In genomic region chr8:73029787-73030186, GRCm38 (mm10) we compare ENCODE assay signal across 31 mouse cellular contexts.
"Had no signal": no experiment of that assay in that cellular context is flagged by ENCODE, and none has a peak within 500 bp of the region (broad histone marks: within the 10 kb centered on the region; RNA-seq: fewer than 3 reads in every experiment).

No protein-coding gene starts in this region.

- H3K27ac ChIP-seq: limb, embryonic 12.5 days; limb, embryonic 13.5 days; limb, embryonic 15.5 days; liver, embryonic 12.5 days; liver, embryonic 13.5 days; liver, embryonic 14.5 days; liver, embryonic 15.5 days; lung, embryonic 15.5 days; macrophage; midbrain, embryonic 10.5 days; midbrain, embryonic 12.5 days; midbrain, embryonic 13.5 days; midbrain, embryonic 15.5 days; neural tube, embryonic 12.5 days; neural tube, embryonic 13.5 days had no signal

- H3K9me3 ChIP-seq: limb, embryonic 12.5 days; limb, embryonic 13.5 days; limb, embryonic 15.5 days; liver, embryonic 12.5 days; liver, embryonic 13.5 days; liver, embryonic 15.5 days; lung, embryonic 15.5 days; midbrain, embryonic 10.5 days; midbrain, embryonic 12.5 days; midbrain, embryonic 13.5 days; midbrain, embryonic 15.5 days; neural tube, embryonic 12.5 days; neural tube, embryonic 13.5 days had no signal

- H3K9ac ChIP-seq: limb, embryonic 12.5 days; limb, embryonic 13.5 days; limb, embryonic 15.5 days; liver, embryonic 12.5 days; liver, embryonic 13.5 days; liver, embryonic 14.5 days; liver, embryonic 15.5 days; liver, postnatal 0 days; lung, embryonic 14.5 days; lung, embryonic 15.5 days; midbrain, embryonic 12.5 days; midbrain, embryonic 13.5 days; midbrain, embryonic 15.5 days; neural tube, embryonic 12.5 days; neural tube, embryonic 13.5 days had no signal

- H3K4me3 ChIP-seq: limb, embryonic 12.5 days; limb, embryonic 13.5 days; limb, embryonic 15.5 days; liver, embryonic 12.5 days; liver, embryonic 13.5 days; liver, embryonic 15.5 days; lung, embryonic 15.5 days; megakaryocyte, embryonic 14.5 days; midbrain, embryonic 10.5 days; midbrain, embryonic 12.5 days; midbrain, embryonic 13.5 days; midbrain, embryonic 15.5 days; myocyte; neural tube, embryonic 12.5 days; neural tube, embryonic 13.5 days had no signal

- H3K4me2 ChIP-seq: limb, embryonic 12.5 days; limb, embryonic 13.5 days; limb, embryonic 15.5 days; liver, embryonic 11.5 days; liver, embryonic 12.5 days; liver, embryonic 13.5 days; liver, embryonic 15.5 days; lung, embryonic 14.5 days; lung, embryonic 15.5 days; midbrain, embryonic 11.5 days; midbrain, embryonic 12.5 days; midbrain, embryonic 13.5 days; midbrain, embryonic 15.5 days; neural tube, embryonic 12.5 days; neural tube, embryonic 13.5 days had no signal

- H3K27me3 ChIP-seq: limb, embryonic 12.5 days; limb, embryonic 13.5 days; limb, embryonic 15.5 days; liver, embryonic 12.5 days; liver, embryonic 13.5 days; liver, embryonic 15.5 days; lung, embryonic 15.5 days; megakaryocyte, embryonic 14.5 days; midbrain, embryonic 12.5 days; midbrain, embryonic 13.5 days; midbrain, embryonic 15.5 days; neural tube, embryonic 12.5 days; neural tube, embryonic 13.5 days had no signal

- H3K4me1 ChIP-seq: limb, embryonic 12.5 days; limb, embryonic 13.5 days; limb, embryonic 15.5 days; liver, embryonic 12.5 days; liver, embryonic 13.5 days; liver, embryonic 15.5 days; lung, embryonic 15.5 days; megakaryocyte, embryonic 14.5 days; midbrain, embryonic 10.5 days; midbrain, embryonic 12.5 days; midbrain, embryonic 13.5 days; midbrain, embryonic 15.5 days; neural tube, embryonic 12.5 days; neural tube, embryonic 13.5 days had no signal

- DNase-seq: left cerebral cortex, postnatal 4 days; liver; liver, embryonic 13.5 days; liver, postnatal 0 days; lung, adult 18-20 months; lung, embryonic 14.5 days; lung, postnatal 10 days; lung, postnatal 14 days; lung, postnatal 36 days; lung, postnatal 4 days; midbrain, embryonic 14.5 days had no signal

- ATAC-seq: liver, embryonic 12.5 days; liver, postnatal 0 days; lung, postnatal 0 days; midbrain, embryonic 13.5 days; midbrain, embryonic 15.5 days; midbrain, embryonic 16.5 days had no signal

- H3K36me3 ChIP-seq: limb, embryonic 12.5 days; limb, embryonic 13.5 days; limb, embryonic 15.5 days; liver, embryonic 12.5 days; liver, embryonic 13.5 days; liver, embryonic 15.5 days; lung, embryonic 15.5 days; midbrain, embryonic 10.5 days; midbrain, embryonic 12.5 days; midbrain, embryonic 13.5 days; midbrain, embryonic 15.5 days; neural tube, embryonic 12.5 days; neural tube, embryonic 13.5 days had no signal
